Mouse (Mus musculus): ENCODE measurements around the gene Polk. TPM values are rescaled to one million over a fixed set of nuclear protein-coding genes. Genes with fewer than 3 reads are reported as not detected.

The Polk gene
- polyA plus RNA-seq, 1 experiment = 3.0 TPM

DNA sequence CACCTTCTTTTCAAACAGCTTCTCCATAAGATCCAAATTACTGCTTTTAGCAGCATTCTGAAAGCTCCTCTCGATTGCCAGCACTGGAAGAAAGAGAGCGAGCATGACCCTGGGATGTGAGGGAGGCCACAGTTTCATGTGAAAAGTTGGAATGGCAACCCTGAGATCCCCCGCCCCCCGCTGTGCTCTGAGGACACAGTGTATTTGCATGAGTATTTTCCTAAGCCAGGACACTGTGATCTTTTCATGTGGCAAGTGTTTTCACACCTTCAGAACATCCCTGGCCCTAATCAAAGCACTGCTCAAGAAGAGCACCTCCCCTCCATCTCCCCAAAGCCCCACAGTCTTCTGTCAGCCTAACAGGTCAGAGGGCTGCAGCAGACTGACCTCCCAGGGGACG is 77.1 kb downstream of the Polk start:
- WGBS = 91% methylated on average over 5 of the region's 5 CpGs
- Histone ChIP-seq H3K27ac (ENCODE audit: control insufficient read depth, insufficient read depth, low read length) (no peak overlapping the region), H3K4me1 (replicated peaks; ENCODE audit: control insufficient read depth, insufficient read depth, low read length) (no peaks in the 10 kb centered on the region), H3K4me3 (ENCODE audit: control insufficient read depth, insufficient read depth, low read length) (no peak overlapping the region), H3K36me3 (ENCODE audit: control insufficient read depth, insufficient read depth, low read length) (no peaks in the 10 kb centered on the region), H3K27me3 (ENCODE audit: control insufficient read depth, insufficient read depth, low read length) (no peaks in the 10 kb centered on the region)
- no peak for DNase-seq
- TF ChIP-seq POLR2A (IDR thresholded peaks at IDR 0.05; ENCODE audit: control insufficient read depth, extremely low read depth, insufficient read depth, low read length, poor library complexity) (no peak), CTCF (IDR thresholded peaks at IDR 0.05; ENCODE audit: borderline replicate concordance, control insufficient read depth, extremely low read depth, insufficient read depth, low read length, poor library complexity) (no peak)

DNA sequence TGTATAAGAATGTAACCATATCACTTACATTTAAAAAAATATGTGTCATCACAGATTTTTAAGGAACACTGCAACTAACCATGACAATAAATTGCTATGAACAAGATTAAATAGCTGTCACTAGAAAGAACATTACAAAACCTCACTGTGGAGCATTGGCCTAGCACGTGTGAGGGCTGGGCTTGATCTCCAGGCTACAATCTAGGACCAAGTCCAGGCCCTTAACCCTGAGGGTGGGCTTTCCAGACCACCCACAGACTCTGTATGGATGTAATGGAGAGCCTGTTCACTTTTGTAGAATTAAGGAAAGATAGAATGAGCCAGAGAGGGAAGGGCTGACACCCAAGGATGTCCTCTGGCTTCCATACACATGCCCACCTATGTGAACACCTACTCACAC is 79.7 kb downstream of the Polk start:
- WGBS = 97% methylated on average over 1 of the region's 1 CpGs
- Histone ChIP-seq H3K36me3 (ENCODE audit: control insufficient read depth, insufficient read depth, low read length) (no peaks in the 10 kb centered on the region), H3K4me3 (ENCODE audit: control insufficient read depth, insufficient read depth, low read length) (no peak overlapping the region), H3K4me1 (replicated peaks; ENCODE audit: control insufficient read depth, insufficient read depth, low read length) (no peaks in the 10 kb centered on the region), H3K27me3 (ENCODE audit: control insufficient read depth, insufficient read depth, low read length) (no peaks in the 10 kb centered on the region), H3K27ac (ENCODE audit: control insufficient read depth, insufficient read depth, low read length) (no peak overlapping the region)
- no peak for TF ChIP-seq POLR2A (IDR thresholded peaks at IDR 0.05; ENCODE audit: control insufficient read depth, extremely low read depth, insufficient read depth, low read length, poor library complexity)
- TF ChIP-seq CTCF (IDR thresholded peaks at IDR 0.05; ENCODE audit: borderline replicate concordance, control insufficient read depth, extremely low read depth, insufficient read depth, low read length, poor library complexity) = no peak
- DNase-seq = no peak

DNA sequence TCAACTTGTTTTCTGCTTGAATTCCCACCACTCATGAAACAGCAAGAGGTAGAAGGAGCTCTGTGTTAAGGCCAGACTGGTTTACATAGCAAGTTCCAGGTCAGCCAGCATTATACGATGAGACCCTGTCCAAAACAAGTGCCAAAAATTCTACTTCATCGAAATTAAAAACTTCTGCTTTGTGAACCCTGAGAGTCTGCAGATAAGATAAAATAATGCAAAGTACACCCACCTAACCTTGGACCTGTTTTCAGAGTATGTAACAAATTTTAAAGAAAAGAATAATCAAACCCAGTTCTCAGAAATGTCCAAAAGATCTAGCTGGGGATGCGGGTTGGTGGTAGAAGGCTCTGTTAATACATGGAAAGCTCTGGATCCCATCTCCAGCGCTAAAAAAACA is 83.8 kb downstream of the Polk start:
- WGBS = 92% methylated on average over 4 of the region's 4 CpGs
- Histone ChIP-seq H3K27me3 (ENCODE audit: control insufficient read depth, insufficient read depth, low read length) (no peaks in the 10 kb centered on the region), H3K4me1 (replicated peaks; ENCODE audit: control insufficient read depth, insufficient read depth, low read length) (no peaks in the 10 kb centered on the region), H3K36me3 (ENCODE audit: control insufficient read depth, insufficient read depth, low read length) (no peaks in the 10 kb centered on the region), H3K27ac (ENCODE audit: control insufficient read depth, insufficient read depth, low read length) (no peak overlapping the region), H3K4me3 (ENCODE audit: control insufficient read depth, insufficient read depth, low read length) (no peak overlapping the region)
- TF ChIP-seq CTCF (IDR thresholded peaks at IDR 0.05; ENCODE audit: borderline replicate concordance, control insufficient read depth, extremely low read depth, insufficient read depth, low read length, poor library complexity) = no peak
- TF ChIP-seq POLR2A (IDR thresholded peaks at IDR 0.05; ENCODE audit: control insufficient read depth, extremely low read depth, insufficient read depth, low read length, poor library complexity) = no peak
- no peak for DNase-seq

DNA sequence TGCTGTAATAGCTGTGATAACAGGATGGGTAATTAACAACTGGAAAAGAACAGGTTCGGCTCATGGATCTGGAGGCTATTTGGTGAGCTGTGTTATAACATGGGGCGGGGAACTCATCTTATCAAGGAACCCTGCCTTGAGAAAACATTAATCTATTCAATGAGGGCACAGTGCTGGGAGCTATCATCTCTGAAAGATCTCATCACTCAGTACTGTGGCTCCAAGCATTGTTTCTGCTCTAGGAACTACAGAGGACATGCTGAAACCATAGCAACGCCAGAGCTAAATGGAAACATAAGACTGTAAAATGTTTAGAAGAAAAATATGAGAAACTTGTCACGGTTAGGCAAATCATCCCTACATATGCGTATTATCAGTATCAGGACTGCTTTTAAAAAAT is 84.4 kb downstream of the Polk start:
- Histone ChIP-seq H3K27ac (ENCODE audit: control insufficient read depth, insufficient read depth, low read length) (no peak overlapping the region), H3K4me1 (replicated peaks; ENCODE audit: control insufficient read depth, insufficient read depth, low read length) (no peaks in the 10 kb centered on the region), H3K4me3 (ENCODE audit: control insufficient read depth, insufficient read depth, low read length) (no peak overlapping the region), H3K27me3 (ENCODE audit: control insufficient read depth, insufficient read depth, low read length) (no peaks in the 10 kb centered on the region), H3K36me3 (ENCODE audit: control insufficient read depth, insufficient read depth, low read length) (no peaks in the 10 kb centered on the region)
- DNase-seq = no peak
- 95% methylated on average over 5 of the region's 5 CpGs for WGBS
- TF ChIP-seq POLR2A (IDR thresholded peaks at IDR 0.05; ENCODE audit: control insufficient read depth, extremely low read depth, insufficient read depth, low read length, poor library complexity) (no peak), CTCF (IDR thresholded peaks at IDR 0.05; ENCODE audit: borderline replicate concordance, control insufficient read depth, extremely low read depth, insufficient read depth, low read length, poor library complexity) (no peak)

DNA sequence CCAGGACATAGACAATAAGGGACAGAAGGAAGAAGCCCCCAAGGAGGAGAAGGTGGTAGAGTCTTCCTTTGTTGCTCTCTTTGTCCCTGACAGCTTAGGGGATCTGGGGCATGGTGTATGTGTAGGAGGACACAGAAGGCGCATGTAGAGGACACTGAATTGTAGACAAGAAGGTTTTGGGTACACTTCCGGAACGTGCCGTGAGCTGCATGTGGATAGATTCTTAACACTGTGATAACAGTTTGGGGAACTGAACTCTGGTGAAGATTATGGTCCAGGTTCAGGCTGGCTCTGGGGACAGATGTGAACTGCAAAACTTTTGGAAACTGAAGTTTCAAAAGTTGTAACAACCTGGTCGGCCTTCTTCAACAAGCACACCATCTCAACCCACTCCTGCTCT is 84.8 kb downstream of the Polk start:
- no peak for DNase-seq
- no peak overlapping the region for H3K27ac ChIP-seq (ENCODE audit: control insufficient read depth, insufficient read depth, low read length)
- no peaks in the 10 kb centered on the region for H3K4me1 ChIP-seq (replicated peaks; ENCODE audit: control insufficient read depth, insufficient read depth, low read length)
- no peaks in the 10 kb centered on the region for H3K36me3 ChIP-seq (ENCODE audit: control insufficient read depth, insufficient read depth, low read length)
- H3K27me3 ChIP-seq (ENCODE audit: control insufficient read depth, insufficient read depth, low read length) = no peaks in the 10 kb centered on the region
- H3K4me3 ChIP-seq (ENCODE audit: control insufficient read depth, insufficient read depth, low read length) = no peak overlapping the region
- no peak for TF ChIP-seq CTCF (IDR thresholded peaks at IDR 0.05; ENCODE audit: borderline replicate concordance, control insufficient read depth, extremely low read depth, insufficient read depth, low read length, poor library complexity)
- 98% methylated on average over 5 of the region's 5 CpGs for WGBS

DNA sequence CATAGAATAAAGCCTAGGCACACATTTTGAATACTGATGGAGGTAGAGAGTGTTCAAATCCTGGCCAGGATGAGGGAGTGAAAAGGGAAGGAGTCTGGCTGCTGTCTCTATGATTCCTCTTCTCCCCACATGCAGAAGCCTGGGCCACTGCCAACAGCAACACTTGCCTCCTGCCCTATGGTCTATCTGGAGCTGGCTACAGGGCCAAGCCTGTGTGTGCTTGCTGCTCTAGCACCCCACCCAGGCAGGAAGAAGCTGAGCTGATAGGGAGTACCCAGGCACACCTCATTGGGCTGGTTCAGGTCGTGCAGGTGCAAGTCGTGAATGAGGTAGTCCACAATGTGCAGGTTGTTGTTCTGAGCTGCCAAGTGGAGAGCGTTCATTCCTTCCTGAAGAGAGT is 88.1 kb downstream of the Polk start:
- no peak for TF ChIP-seq POLR2A (IDR thresholded peaks at IDR 0.05; ENCODE audit: control insufficient read depth, extremely low read depth, insufficient read depth, low read length, poor library complexity)
- no peak for TF ChIP-seq CTCF (IDR thresholded peaks at IDR 0.05; ENCODE audit: borderline replicate concordance, control insufficient read depth, extremely low read depth, insufficient read depth, low read length, poor library complexity)
- Histone ChIP-seq H3K27me3 (ENCODE audit: control insufficient read depth, insufficient read depth, low read length) (no peaks in the 10 kb centered on the region), H3K27ac (ENCODE audit: control insufficient read depth, insufficient read depth, low read length) (no peak overlapping the region), H3K4me1 (replicated peaks; ENCODE audit: control insufficient read depth, insufficient read depth, low read length) (no peaks in the 10 kb centered on the region), H3K36me3 (ENCODE audit: control insufficient read depth, insufficient read depth, low read length) (no peaks in the 10 kb centered on the region), H3K4me3 (ENCODE audit: control insufficient read depth, insufficient read depth, low read length) (no peak overlapping the region)
- WGBS = 91% methylated on average over 3 of the region's 3 CpGs
- no peak for DNase-seq

DNA sequence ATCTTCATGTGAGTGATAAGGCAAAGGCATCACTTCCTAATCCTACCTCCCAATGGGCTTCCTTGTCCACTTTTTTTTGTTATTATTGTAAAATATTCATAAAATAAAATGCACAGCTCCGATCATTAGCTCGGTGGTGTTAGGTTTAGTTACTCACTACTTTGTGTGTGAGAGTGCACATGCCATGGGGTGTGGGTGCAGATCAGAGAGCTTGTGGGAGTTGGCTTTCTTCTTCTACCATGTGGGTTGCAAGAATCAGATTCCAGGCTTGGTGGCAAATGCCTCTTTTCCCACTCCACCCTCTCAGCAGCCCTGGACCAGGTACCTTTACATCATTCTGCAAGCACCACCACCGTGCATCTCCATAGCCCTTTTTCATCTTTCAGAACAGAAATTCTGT is 89.8 kb downstream of the Polk start:
- H3K36me3 ChIP-seq (ENCODE audit: control insufficient read depth, insufficient read depth, low read length) = no peaks in the 10 kb centered on the region
- 98% methylated on average over 3 of the region's 3 CpGs for WGBS
- no peak for DNase-seq
- no peaks in the 10 kb centered on the region for H3K27me3 ChIP-seq (ENCODE audit: control insufficient read depth, insufficient read depth, low read length)
- H3K27ac ChIP-seq (ENCODE audit: control insufficient read depth, insufficient read depth, low read length) = no peak overlapping the region
- TF ChIP-seq POLR2A (IDR thresholded peaks at IDR 0.05; ENCODE audit: control insufficient read depth, extremely low read depth, insufficient read depth, low read length, poor library complexity) (no peak), CTCF (IDR thresholded peaks at IDR 0.05; ENCODE audit: borderline replicate concordance, control insufficient read depth, extremely low read depth, insufficient read depth, low read length, poor library complexity) (no peak)
- no peak overlapping the region for H3K4me3 ChIP-seq (ENCODE audit: control insufficient read depth, insufficient read depth, low read length)
- no peaks in the 10 kb centered on the region for H3K4me1 ChIP-seq (replicated peaks; ENCODE audit: control insufficient read depth, insufficient read depth, low read length)

Data from thymus, adult 2 months (tissue).